Comparison of ENCODE assay signal across 8 mouse cellular contexts in the genomic region with DNA sequence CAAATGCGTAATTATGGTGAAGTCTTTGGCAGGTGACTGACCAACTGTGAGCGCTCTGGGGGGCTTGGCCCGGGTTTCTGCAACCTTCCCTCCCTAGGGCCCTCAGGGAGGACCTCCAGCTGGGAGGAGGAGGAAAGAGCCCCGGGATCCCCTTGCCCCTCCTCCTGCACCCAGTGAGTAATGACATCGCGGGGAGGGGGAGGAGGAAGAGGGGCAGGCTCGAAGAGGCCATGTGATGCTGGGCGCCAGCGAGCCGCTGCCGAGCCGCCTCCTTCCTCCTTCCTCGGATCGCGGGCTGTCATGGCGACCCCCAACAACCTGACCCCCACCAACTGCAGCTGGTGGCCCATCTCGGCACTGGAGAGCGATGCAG. TPM values are rescaled to one million over a fixed set of nuclear protein-coding genes. Genes with fewer than 3 reads are reported as not detected.
A peak's percentile ranks its signal among the peaks of the same experiment; 100 is the strongest.
DNase-seq lines count a peak whose midpoint lies in the region; ATAC-seq and TF ChIP-seq lines count a peak whose summit lies in the region.

A gene (plus strand): TSS at position 231 of the 373 bp plus-strand sequence.

- H3K9ac ChIP-seq in hindbrain, embryonic 13.5 days: peak within 1 kb of the TSS; percentile 96

- peak within 1 kb of the TSS; percentile 58 for H3K4me3 ChIP-seq in testis, adult 2 months (ENCODE audit: control insufficient read depth, low read depth, low read length)
- peak within 1 kb of the TSS; percentile 91 for H3K4me3 ChIP-seq in hindbrain, embryonic 13.5 days
- peak within 1 kb of the TSS; percentile 36 for H3K4me3 ChIP-seq in limb, embryonic 10.5 days

- DNase-seq in testis, postnatal 10 days (ENCODE audit: low spot score): no peak
- peak; percentile 56 for DNase-seq in embryo, embryonic 10.5 days (ENCODE audit: low spot score)
- DNase-seq in limb, embryonic 10.5 days (ENCODE audit: low spot score): peak; percentile 36
- DNase-seq in right cerebral cortex, adult 2 months (ENCODE audit: low spot score in 2 of 2): peak; percentile 80 to 81

- no peak for TF ChIP-seq POLR2A in testis, adult 2 months (IDR thresholded peaks at IDR 0.05; ENCODE audit: control insufficient read depth, low read depth, low read length)

- H3K4me2 ChIP-seq in hindbrain, embryonic 13.5 days: peak within 1 kb of the TSS; percentile 75

- ATAC-seq in hindbrain, embryonic 13.5 days (ENCODE audit: low FRiP score): peak; percentile 83
- ATAC-seq in inflammation-experienced regulatory T-cells, adult 6 months: no peak
- no peak for ATAC-seq in activated CD4-positive, CD25-positive, alpha-beta regulatory T cell, adult 4 months

- TF ChIP-seq CTCF in testis, adult 2 months (IDR thresholded peaks at IDR 0.05; ENCODE audit: control insufficient read depth, insufficient read depth, insufficient replicate concordance, low read depth, low read length): no peak

- no peaks in the 10 kb centered on the region for H3K27me3 ChIP-seq in testis, adult 2 months (ENCODE audit: control insufficient read depth, insufficient read depth, low read length)
- no peaks in the 10 kb centered on the region for H3K27me3 ChIP-seq in hindbrain, embryonic 13.5 days
- H3K27me3 ChIP-seq in limb, embryonic 10.5 days (ENCODE audit: low read depth, poor library complexity, severe bottlenecking): peaks cover 34% of the 10 kb centered on the region

- peaks cover 7% of the 10 kb centered on the region for H3K4me1 ChIP-seq in testis, adult 2 months (ENCODE audit: control insufficient read depth, insufficient read depth, low read length)
- H3K4me1 ChIP-seq in hindbrain, embryonic 13.5 days (replicated peaks): peaks cover 44% of the 10 kb centered on the region
- peaks cover 13% of the 10 kb centered on the region for H3K4me1 ChIP-seq in limb, embryonic 10.5 days

- H3K36me3 ChIP-seq in testis, adult 2 months (ENCODE audit: control insufficient read depth, insufficient read depth, low read length): no peaks in the 10 kb centered on the region
- H3K36me3 ChIP-seq in hindbrain, embryonic 13.5 days: peaks cover 15% of the 10 kb centered on the region
- no peaks in the 10 kb centered on the region for H3K36me3 ChIP-seq in limb, embryonic 10.5 days

- H3K9me3 ChIP-seq in hindbrain, embryonic 13.5 days: no peaks in the 10 kb centered on the region
- no peaks in the 10 kb centered on the region for H3K9me3 ChIP-seq in limb, embryonic 10.5 days (replicated peaks)

- H3K27ac ChIP-seq in testis, adult 2 months (ENCODE audit: control insufficient read depth, insufficient read depth, low read depth, low read length): no peak within 1 kb of the TSS
- peak within 1 kb of the TSS; percentile 94 for H3K27ac ChIP-seq in hindbrain, embryonic 13.5 days
- no peak within 1 kb of the TSS for H3K27ac ChIP-seq in limb, embryonic 10.5 days

- WGBS in hindbrain, embryonic 13.5 days: 1% methylated on average over 17 of the region's 18 CpGs
- WGBS in limb, embryonic 10.5 days: under 1% methylated on average over 18 of the region's 18 CpGs

RNA-seq across cellular contexts. Expression of the gene that starts here (rescaled TPM):
- 0.16 and 0.18 TPM in 2 replicates for polyA plus RNA-seq in testis, adult 2 months (2012; rRNA removed)
- 121 and 129 TPM in 2 replicates for polyA plus RNA-seq in hindbrain, embryonic 13.5 days (2015; fragmentation: Nextera tagmentation; extraction: Ambion mirVana)
- 0.30 and 0.45 TPM in 2 replicates for polyA plus RNA-seq in limb, embryonic 10.5 days (2016; fragmentation: Nextera tagmentation; extraction: Ambion mirVana)
- polyA plus RNA-seq in inflammation-experienced regulatory T-cells, adult 6 months (2017; shearing (Covaris generic)): under 1 TPM in 1 of 3 experiments, not detected in 2; 0.39 TPM
- not detected for polyA plus RNA-seq in activated CD4-positive, CD25-positive, alpha-beta regulatory T cell, adult 4 months (2017; shearing (Covaris generic))

Comparison
In these comparisons a context has a peak if more than half of its experiments do, and no peak if none do; other contexts are left out.
1. RNA of the gene that starts here (polyA plus RNA-seq): 121 to 129 TPM in hindbrain, embryonic 13.5 days; 0.30 to 0.45 TPM in limb, embryonic 10.5 days, 0.16 to 0.18 TPM in testis, adult 2 months, 0.39 TPM in inflammation-experienced regulatory T-cells, adult 6 months and not detected in activated CD4-positive, CD25-positive, alpha-beta regulatory T cell, adult 4 months; every median in the first group is over 10 times any median in the second.
2. Peak in DNase-seq and H3K4me3 ChIP-seq in limb, embryonic 10.5 days; RNA of the gene not detected or under 1 TPM.
3. H3K4me3 ChIP-seq: peak in every context shown above with its lines; median percentile 91 in hindbrain, embryonic 13.5 days; 58 in testis, adult 2 months; 36 in limb, embryonic 10.5 days.